Mouse (Mus musculus) ES-Bruce4 (cell line): ENCODE results near the gene Relb.

ENCODE experiments used
- CTCF ChIP-seq: IDR thresholded peaks from one replicate; pipeline ENCODE4 v1.8.1; 2011; ENCODE audit warnings: low read depth, low read length
- EP300 ChIP-seq: IDR thresholded peaks from 2 replicates; pipeline ENCODE4 v1.6.1; 2011; ENCODE audit warnings: low read depth, low read length; ENCODE audit not compliant: insufficient read depth
- POLR2A ChIP-seq: IDR thresholded peaks from one replicate; pipeline ENCODE4 v1.8.1; 2011; ENCODE audit warnings: low read length; ENCODE audit not compliant: insufficient read depth

GRCm38 (mm10) chr7:19580634-19581033 is 48.6 kb downstream of the Relb start:
- TF ChIP-seq CTCF (no peak), POLR2A (no peak), EP300 (no peak)
